Mouse (Mus musculus) neural tube, embryonic 12.5 days (tissue): ENCODE data around the gene Tead3. TPM values are rescaled to one million over a fixed set of nuclear protein-coding genes. Genes with fewer than 3 reads are reported as not detected.

Experiments used
- ATAC-seq: fragments of 200-750 bp; cut with Nextera tagmentation; 2 replicates; pipeline ENCODE4 v1.8.0; 2017; ENCODE audit warnings: low read depth, mild to moderate bottlenecking, moderate TSS enrichment, moderate library complexity; ENCODE audit not compliant: low FRiP score
- H3K27ac ChIP-seq: fragments of 300-500 bp; sonication (generic); 2 replicates; pipeline ENCODE4 v1.5.1; 2016
- H3K27me3 ChIP-seq: fragments of 300-500 bp; sonication (generic); replicated peaks from 2 replicates; pipeline ENCODE4 v1.6.1; 2016; ENCODE audit warnings: mild to moderate bottlenecking
- H3K36me3 ChIP-seq: fragments of 300-500 bp; sonication (generic); 2 replicates; pipeline ENCODE4 v1.6.1; 2016; ENCODE audit warnings: mild to moderate bottlenecking
- H3K4me1 ChIP-seq: fragments of 300-500 bp; sonication (generic); 2 replicates; pipeline ENCODE4 v1.6.1; 2016
- H3K4me2 ChIP-seq: fragments of 300-500 bp; sonication (generic); replicated peaks from 2 replicates; pipeline ENCODE4 v1.6.1; 2016; ENCODE audit warnings: mild to moderate bottlenecking
- H3K4me3 ChIP-seq: fragments of 300-500 bp; sonication (generic); 2 replicates; pipeline ENCODE4 v1.5.1; 2016
- H3K9ac ChIP-seq: fragments of 300-500 bp; sonication (generic); 2 replicates; pipeline ENCODE4 v1.6.1; 2016; ENCODE audit warnings: mild to moderate bottlenecking
- H3K9me3 ChIP-seq: fragments of 300-500 bp; sonication (generic); 2 replicates; pipeline ENCODE4 v1.6.1; 2016; ENCODE audit warnings: mild to moderate bottlenecking
- WGBS: fragments of 180-500 bp; shearing (Covaris S2); methylation state at CpG from one replicate; pipeline ENCODE4 v1.1.7; 2016; 5-methylcytosine and 5-hydroxymethylcytosine counted together
- polyA plus RNA-seq: library from polyadenylated mRNA; unstranded; fragments of >200 nt; fragmentation: Nextera tagmentation; extraction: Ambion mirVana; gene quantifications from 2 replicates; pipeline ENCODE4 v1.2.1, GENCODE M21; 2016

Tead3 gene
- polyA plus RNA-seq, 1 experiment from 2014 or later, result 3.5 TPM

DNA sequence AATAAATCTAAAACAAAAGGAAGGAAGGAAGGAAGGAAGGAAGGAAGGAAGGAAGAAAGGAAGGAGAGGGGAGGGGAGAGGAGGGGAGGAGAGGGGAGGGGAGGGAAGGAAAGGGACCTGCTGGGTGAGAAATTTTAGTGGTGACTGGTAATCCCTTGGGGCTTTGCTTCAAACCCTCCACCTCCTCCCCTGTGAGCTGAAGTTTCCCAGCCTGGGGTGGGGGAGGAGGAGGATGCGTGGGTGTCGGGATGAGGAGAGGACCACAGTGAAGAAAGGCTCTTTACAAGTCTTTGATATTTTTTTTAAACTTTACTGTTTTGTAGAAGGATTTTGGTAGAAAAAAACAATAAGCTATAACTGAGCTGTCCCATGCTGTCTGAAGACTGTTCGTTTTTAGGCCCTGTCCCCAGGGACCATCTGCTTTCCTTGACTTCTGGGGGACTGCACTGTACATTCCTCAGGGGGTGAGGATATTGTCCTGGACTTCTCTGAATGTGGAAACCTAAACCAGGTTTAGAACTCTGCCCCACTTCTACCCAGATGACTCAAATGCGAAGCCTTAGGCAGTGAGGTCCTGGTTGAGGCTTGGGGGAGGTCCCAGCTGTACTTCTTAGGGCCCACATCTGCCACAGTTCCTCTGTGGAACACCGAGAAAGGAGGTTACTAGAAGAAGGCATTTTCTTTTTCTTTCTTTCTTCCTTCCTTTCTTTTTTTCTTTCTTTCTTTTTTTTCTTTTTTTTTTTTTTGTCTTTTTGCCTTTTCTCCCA lies 39.1 kb downstream of the Tead3 start:
- Histone ChIP-seq H3K27me3 (no peaks in the 10 kb centered on the region), H3K4me1 (peaks cover 15% of the 10 kb centered on the region), H3K4me3 (no peak overlapping the region), H3K4me2 (no peak overlapping the region), H3K9me3 (no peaks in the 10 kb centered on the region), H3K36me3 (peaks cover 8% of the 10 kb centered on the region), H3K9ac (no peak overlapping the region), H3K27ac (no peak overlapping the region)
- WGBS, result 79% methylated on average over 5 of the region's 5 CpGs
- ATAC-seq, result no peak

DNA sequence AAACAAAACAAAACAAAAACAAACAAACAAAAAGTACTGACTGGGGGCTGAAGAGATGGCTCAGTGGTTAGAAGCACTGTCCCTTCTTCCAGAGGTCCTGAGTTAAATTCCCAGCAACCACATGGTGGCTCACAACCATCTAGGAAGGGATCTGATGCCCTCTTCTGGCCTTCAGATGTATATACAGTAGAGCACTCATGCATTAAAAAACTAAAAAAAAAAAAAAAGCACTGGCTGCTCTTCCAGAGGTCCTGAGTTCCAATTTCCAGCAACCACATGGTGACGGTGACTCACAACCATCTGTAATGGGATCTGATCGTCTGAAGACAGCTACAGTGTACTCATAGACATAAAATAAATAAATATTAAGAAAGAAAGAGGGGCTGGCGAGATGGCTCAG lies 39.8 kb downstream of the Tead3 start:
- Histone ChIP-seq H3K9me3 (no peaks in the 10 kb centered on the region), H3K27ac (no peak overlapping the region), H3K27me3 (no peaks in the 10 kb centered on the region), H3K36me3 (peaks cover under 1% of the 10 kb centered on the region), H3K9ac (no peak overlapping the region), H3K4me2 (no peak overlapping the region), H3K4me1 (peaks cover 15% of the 10 kb centered on the region), H3K4me3 (no peak overlapping the region)
- 81% methylated on average over 3 of the region's 3 CpGs for WGBS
- no peak for ATAC-seq

DNA sequence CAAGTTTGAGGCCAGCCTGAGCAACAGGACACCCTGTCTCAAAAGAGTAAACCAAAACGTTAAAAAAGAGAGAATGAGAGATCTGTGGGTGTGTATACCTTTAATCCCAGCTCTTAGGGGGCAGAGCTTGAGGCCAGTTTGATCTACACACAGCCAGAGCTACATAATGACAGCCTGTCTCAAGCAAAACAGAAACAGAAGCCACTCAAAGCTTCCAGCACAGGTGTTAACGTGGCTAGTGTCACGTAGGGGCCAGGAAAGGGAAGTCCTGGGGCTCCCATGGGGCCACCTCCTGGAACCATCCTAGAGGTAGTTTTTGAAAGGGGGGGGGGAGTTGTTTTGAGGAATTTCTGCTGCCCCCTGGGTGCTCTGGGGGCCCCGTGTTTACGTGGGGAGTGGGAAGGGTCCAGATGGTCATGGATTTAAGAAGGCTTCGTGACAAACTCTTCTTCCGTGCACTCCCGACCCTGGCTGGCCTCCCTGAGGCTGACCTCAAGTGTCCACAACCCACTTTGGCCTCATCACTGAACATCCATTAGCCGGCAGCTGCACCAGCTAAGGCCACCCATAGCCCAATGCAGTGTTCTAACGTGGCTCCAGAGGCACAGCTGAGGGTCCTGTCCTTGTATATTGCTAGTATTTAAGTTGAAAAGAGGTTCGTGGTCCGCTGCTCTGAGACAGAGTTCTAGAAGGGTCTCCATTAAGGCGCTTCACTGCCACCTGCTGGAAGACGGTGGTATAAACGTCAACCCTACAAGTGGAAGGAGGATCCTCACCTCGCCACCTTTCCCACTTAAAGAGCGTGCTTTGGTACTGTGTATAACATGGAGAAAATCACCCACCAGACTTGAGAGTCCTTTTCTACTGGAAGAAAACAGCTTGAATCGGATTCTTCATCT lies 42.1 kb downstream of the Tead3 start:
- no peak for ATAC-seq
- WGBS, result 19% methylated on average over 18 of the region's 18 CpGs
- Histone ChIP-seq H3K9me3 (no peaks in the 10 kb centered on the region), H3K9ac (no peak overlapping the region), H3K4me1 (peaks cover 5% of the 10 kb centered on the region; the same call in 1 of the 2 replicates), H3K4me2 (no peak overlapping the region), H3K27me3 (no peaks in the 10 kb centered on the region), H3K4me3 (no peak overlapping the region), H3K36me3 (no peaks in the 10 kb centered on the region), H3K27ac (no peak overlapping the region)

DNA sequence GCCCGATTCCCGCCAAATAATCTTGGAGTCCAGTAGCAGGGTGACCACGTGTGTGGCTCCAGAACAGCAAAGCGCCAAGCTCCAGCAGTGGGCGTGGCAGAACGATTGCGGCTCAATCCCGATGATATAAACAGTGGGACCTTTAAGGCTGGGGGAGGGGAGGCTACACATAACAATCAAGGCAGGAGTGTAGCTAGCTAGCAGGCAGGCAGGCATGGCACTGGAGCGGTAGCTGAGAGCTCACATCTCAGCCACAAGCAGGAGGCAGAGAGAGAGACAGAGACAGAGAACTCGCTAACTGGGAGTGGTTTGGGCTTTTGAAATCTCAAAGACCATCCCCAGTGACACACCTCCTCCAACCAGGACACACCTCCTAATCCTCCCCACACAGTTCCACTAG lies 45.4 kb downstream of the Tead3 start:
- ATAC-seq, result no peak
- no peaks in the 10 kb centered on the region for H3K9me3 ChIP-seq
- no peak overlapping the region for H3K4me2 ChIP-seq
- H3K4me1 ChIP-seq, result peaks cover 13% of the 10 kb centered on the region
- 55% methylated on average over 10 of the region's 10 CpGs for WGBS
- H3K4me3 ChIP-seq, result no peak overlapping the region
- H3K27me3 ChIP-seq, result no peaks in the 10 kb centered on the region
- no peak overlapping the region for H3K9ac ChIP-seq
- no peak overlapping the region for H3K27ac ChIP-seq
- no peaks in the 10 kb centered on the region for H3K36me3 ChIP-seq

DNA sequence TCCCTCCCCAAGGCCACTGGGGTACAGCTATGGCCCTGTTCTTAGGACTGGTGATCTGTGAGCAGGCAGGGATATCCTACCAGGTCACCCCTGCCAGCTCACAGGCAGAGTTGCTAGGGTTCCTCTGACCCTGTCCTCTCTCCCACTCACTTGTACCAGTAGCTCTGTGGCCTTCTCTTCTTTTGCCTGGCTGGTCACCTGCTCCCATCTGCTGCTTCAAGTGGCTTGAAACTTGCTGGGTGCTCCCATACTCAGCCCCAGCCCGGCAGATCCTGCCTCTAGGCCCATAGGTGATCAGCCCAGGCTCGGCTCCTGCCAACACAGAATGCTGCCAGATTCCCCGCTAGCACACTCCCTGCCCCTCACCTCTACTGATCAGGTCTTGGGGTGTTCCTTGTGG lies 49.8 kb downstream of the Tead3 start:
- H3K4me3 ChIP-seq, result no peak overlapping the region
- 69% methylated on average over 3 of the region's 3 CpGs for WGBS
- 0 out of 2 replicates have a peak overlapping the region, but pooled peaks have one; percentile 13 for H3K9ac ChIP-seq
- H3K4me2 ChIP-seq, result no peak overlapping the region
- no peak overlapping the region for H3K27ac ChIP-seq
- H3K27me3 ChIP-seq, result no peaks in the 10 kb centered on the region
- peaks cover 6% of the 10 kb centered on the region; the same call in 1 of the 2 replicates for H3K36me3 ChIP-seq
- H3K9me3 ChIP-seq, result no peaks in the 10 kb centered on the region
- H3K4me1 ChIP-seq, result peaks cover 18% of the 10 kb centered on the region
- no peak for ATAC-seq

DNA sequence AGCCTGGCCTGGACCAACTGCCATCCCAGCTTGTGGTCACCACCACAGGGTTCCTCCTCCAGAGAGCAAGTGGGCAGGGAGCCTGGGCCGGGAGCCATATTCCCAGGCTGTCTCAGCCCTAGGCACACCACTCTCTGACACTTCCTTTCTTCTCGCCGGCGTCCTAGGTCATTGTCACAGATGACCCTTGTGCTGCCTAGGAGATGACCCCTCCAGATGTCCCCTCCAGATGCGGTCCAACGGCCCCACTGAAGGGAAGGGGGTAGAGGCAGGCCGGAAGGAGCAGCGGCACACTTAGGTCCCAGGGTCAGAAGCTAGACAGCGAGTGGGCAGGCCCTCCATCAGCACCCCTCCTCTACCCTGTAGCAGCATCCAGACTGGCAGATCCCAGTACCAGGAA lies 50.3 kb downstream of the Tead3 start:
- Histone ChIP-seq H3K36me3 (peaks cover 6% of the 10 kb centered on the region; the same call in 1 of the 2 replicates), H3K4me2 (no peak overlapping the region), H3K27me3 (no peaks in the 10 kb centered on the region), H3K9me3 (no peaks in the 10 kb centered on the region), H3K9ac (0 out of 2 replicates have a peak overlapping the region, but pooled peaks have one; percentile 13), H3K4me1 (peaks cover 18% of the 10 kb centered on the region), H3K27ac (no peak overlapping the region), H3K4me3 (no peak overlapping the region)
- 39% methylated on average over 9 of the region's 9 CpGs for WGBS
- ATAC-seq, result no peak

DNA sequence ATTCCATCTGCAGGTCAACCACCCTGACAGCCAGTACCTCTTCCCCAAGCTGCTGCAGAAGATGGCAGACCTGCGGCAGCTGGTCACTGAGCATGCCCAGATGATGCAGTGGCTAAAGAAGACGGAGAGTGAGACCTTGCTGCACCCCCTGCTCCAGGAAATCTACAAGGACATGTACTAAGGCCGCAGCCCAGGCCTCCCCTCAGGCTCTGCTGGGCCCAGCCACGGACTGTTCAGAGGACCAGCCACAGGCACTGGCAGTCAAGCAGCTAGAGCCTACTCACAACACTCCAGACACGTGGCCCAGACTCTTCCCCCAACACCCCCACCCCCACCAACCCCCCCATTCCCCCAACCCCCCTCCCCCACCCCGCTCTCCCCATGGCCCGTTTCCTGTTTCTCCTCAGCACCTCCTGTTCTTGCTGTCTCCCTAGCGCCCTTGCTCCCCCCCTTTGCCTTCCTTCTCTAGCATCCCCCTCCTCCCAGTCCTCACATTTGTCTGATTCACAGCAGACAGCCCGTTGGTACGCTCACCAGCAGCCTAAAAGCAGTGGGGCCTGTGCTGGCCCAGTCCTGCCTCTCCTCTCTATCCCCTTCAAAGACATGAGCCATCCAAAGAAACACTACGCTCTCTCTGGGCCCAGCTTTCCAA lies 50.8 kb downstream of the Tead3 start:
- no peak overlapping the region for H3K4me3 ChIP-seq
- H3K27me3 ChIP-seq, result no peaks in the 10 kb centered on the region
- peaks cover 6% of the 10 kb centered on the region; the same call in 1 of the 2 replicates for H3K36me3 ChIP-seq
- no peaks in the 10 kb centered on the region for H3K9me3 ChIP-seq
- peaks cover 21% of the 10 kb centered on the region for H3K4me1 ChIP-seq
- ATAC-seq, result no peak
- H3K4me2 ChIP-seq, result no peak overlapping the region
- H3K9ac ChIP-seq, result no peak overlapping the region
- 43% methylated on average over 10 of the region's 11 CpGs for WGBS
- no peak overlapping the region for H3K27ac ChIP-seq

DNA sequence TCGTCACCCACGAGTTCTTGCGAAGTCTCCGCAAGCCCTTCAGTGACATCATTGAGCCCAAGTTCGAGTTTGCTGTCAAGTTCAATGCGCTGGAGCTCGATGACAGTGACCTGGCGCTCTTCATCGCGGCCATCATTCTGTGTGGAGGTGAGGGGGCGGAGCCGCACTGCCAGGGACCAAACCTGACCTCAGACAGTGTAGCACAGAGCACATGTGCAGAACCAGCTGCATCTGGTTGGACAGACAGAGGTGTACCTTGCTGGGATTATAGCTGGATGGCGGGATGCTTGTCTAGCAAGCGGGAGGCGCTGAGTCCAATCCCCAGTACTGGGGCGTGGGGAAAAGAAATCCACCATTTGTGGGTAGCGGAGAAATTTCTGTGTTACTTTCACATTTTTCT lies 51.7 kb downstream of the Tead3 start:
- no peak overlapping the region for H3K4me2 ChIP-seq
- no peak overlapping the region for H3K27ac ChIP-seq
- WGBS, result 95% methylated on average over 17 of the region's 17 CpGs
- ATAC-seq, result no peak
- H3K9me3 ChIP-seq, result no peaks in the 10 kb centered on the region
- no peak overlapping the region for H3K9ac ChIP-seq
- H3K4me1 ChIP-seq, result peaks cover 26% of the 10 kb centered on the region
- peaks cover 6% of the 10 kb centered on the region; the same call in 1 of the 2 replicates for H3K36me3 ChIP-seq
- no peak overlapping the region for H3K4me3 ChIP-seq
- H3K27me3 ChIP-seq, result no peaks in the 10 kb centered on the region

DNA sequence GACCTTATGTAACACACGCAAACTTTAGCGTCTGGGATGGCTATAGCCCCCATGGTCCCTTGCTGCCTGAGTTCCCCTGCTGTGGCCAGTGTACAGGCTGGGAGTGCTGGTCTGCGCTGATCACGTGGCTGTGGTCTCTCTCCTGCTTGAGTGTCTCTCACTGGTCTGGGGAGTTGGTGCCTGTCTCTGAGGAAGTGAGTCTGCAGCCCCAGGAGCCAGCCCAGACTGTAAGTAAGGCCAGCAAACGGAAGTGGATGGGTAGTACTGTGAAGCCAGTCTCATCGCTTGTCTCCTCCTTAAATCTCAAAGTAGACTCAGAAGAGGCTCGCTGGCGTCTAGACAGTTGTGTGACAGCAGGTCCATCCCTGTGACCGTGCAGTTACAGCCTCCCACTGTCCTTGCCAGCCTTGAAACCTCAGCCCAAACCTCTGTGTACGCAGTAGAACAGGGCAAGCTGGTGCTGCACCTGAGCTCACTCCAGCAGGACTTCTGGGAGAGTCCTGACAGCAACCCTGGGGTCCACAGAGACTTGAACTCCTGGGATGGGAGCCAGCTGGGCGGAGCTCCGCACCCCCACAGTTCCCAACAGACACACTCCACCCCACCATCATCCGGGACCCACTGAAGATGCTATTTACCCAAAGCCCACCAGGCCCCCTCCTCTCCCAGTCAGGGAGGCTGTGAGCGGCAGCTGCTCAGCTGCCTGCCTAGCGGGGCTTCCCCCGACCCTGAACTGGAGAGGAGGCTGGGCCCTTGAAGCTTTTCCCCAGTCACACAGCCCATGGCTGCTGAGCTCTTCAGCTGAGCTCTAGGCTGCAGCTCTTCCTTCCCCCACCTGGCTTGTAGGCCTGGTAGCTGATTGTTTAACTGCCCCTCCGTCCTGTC lies 55.9 kb downstream of the Tead3 start:
- Histone ChIP-seq H3K27me3 (no peaks in the 10 kb centered on the region), H3K4me1 (peaks cover 13% of the 10 kb centered on the region), H3K9ac (no peak overlapping the region), H3K4me3 (no peak overlapping the region), H3K4me2 (no peak overlapping the region), H3K27ac (0 out of 2 replicates have a peak overlapping the region, but pooled peaks have one; percentile 23), H3K9me3 (no peaks in the 10 kb centered on the region), H3K36me3 (peaks cover 6% of the 10 kb centered on the region)
- no peak for ATAC-seq
- WGBS, result 63% methylated on average over 17 of the region's 17 CpGs

DNA sequence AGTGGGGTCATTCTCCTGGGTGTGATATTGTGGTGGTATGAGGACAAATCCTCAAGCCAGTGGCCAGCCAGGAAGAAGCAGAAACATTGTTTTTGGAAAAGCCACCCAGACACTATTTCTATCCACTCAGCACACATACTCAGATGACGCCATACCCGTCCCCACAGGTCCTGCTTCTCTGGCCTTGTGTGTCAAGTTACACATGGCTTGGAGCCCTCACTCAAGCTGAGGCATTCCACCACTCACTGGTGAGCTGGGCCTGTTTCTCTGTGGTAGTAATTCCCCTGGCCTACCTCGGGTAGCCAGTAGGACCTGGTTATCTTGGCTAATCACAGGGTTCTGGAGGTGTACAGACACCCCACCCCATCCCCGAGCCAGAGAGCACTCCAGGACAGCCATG lies 56.9 kb downstream of the Tead3 start:
- Histone ChIP-seq H3K27ac (no peak overlapping the region), H3K36me3 (peaks cover 3% of the 10 kb centered on the region), H3K4me2 (no peak overlapping the region), H3K4me3 (no peak overlapping the region), H3K4me1 (peaks cover 7% of the 10 kb centered on the region), H3K27me3 (no peaks in the 10 kb centered on the region), H3K9me3 (no peaks in the 10 kb centered on the region), H3K9ac (no peak overlapping the region)
- WGBS, result 86% methylated on average over 4 of the region's 4 CpGs
- ATAC-seq, result no peak

DNA sequence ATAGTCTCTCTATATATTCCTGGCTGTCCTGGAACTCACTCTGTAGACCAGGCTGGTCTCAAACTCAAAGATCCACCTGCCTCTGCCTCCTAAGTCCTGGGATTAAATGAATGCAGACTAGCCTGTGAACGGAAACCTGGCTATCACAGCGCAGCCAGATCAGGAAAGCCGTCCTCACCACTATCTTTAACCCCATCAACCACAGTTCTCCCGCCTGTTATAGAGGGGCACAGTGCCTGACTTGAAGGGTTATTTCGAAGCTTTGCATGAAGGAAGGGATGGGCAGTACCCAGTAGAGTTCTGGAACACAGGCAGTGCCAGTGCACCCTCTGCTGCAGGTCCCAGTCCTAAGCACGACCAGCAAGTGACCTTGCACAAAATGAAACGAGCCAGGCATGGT lies 59.3 kb downstream of the Tead3 start:
- no peak overlapping the region for H3K4me2 ChIP-seq
- H3K27me3 ChIP-seq, result no peaks in the 10 kb centered on the region
- H3K4me3 ChIP-seq, result no peak overlapping the region
- no peak for ATAC-seq
- no peaks in the 10 kb centered on the region; the same call in 1 of the 2 replicates for H3K36me3 ChIP-seq
- no peaks in the 10 kb centered on the region for H3K9me3 ChIP-seq
- H3K27ac ChIP-seq, result no peak overlapping the region
- H3K9ac ChIP-seq, result no peak overlapping the region
- peaks cover 21% of the 10 kb centered on the region for H3K4me1 ChIP-seq
- WGBS, result 92% methylated on average over 7 of the region's 7 CpGs
